Mouse (Mus musculus) limb, embryonic 12.5 days (tissue): ENCODE results near the gene Ptgfr. TPM values are rescaled to one million over a fixed set of nuclear protein-coding genes. Genes with fewer than 3 reads are reported as not detected.

Experiments used
- polyA plus RNA-seq: library from polyadenylated mRNA; unstranded; fragments of >200 nt; fragmentation: Nextera tagmentation; extraction: Ambion mirVana; gene quantifications from 2 replicates; pipeline ENCODE4 v1.2.1, GENCODE M21; 2016

Gene Ptgfr
- polyA plus RNA-seq, 1 experiment from 2014 or later, result 3.2 TPM

Other genes starting within 250 kb of the Ptgfr start
- gene Ifi44, start 87.7 kb downstream of the Ptgfr start, polyA plus RNA-seq, result 0.23 TPM in 1 of 2 replicates, not detected in the other
- not detected in 2 replicates for gene Ifi44l, start 74.7 kb downstream of the Ptgfr start, polyA plus RNA-seq